Mouse (Mus musculus) layer of hippocampus, postnatal 36 days (tissue): Measurements from ENCODE around the gene Rtn3. TPM values are rescaled to one million over a fixed set of nuclear protein-coding genes. Genes with fewer than 3 reads are reported as not detected.
A peak's percentile ranks its signal among the peaks of the same experiment; 100 is the strongest.

Source experiments
- DNase-seq, 2 experiments: peaks; one replicate each; pipeline ENCODE4 v3.0.0; 2022
- total RNA-seq, 2 experiments: library from RNA; stranded (reverse); gene quantifications; 2 replicates each; pipeline ENCODE4 v1.2.3; 2021

The Rtn3 gene
- total RNA-seq, 2 experiments from 2014 or later = 737 to 795 TPM

DNA sequence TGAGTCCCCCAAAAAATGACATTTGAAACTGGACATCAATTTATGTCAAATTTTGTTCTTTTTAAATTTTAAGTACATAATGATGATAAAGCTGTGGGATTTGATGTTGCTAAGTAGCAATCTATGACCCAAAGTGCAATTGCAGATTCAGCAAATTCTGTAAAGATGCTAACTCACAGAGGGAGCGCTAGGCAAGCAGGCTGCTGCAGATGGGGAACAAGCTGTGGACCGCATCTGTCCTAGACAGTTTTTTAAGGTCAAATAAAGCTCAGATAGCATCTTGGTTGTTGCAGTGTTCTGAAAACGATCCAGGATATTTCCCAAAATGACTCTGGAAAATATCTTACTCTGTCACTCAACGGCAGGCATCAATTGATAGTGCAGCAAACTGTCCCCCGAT, 995 bp upstream of the Rtn3 start:
- peak; percentile 24 to 35 for DNase-seq

DNA sequence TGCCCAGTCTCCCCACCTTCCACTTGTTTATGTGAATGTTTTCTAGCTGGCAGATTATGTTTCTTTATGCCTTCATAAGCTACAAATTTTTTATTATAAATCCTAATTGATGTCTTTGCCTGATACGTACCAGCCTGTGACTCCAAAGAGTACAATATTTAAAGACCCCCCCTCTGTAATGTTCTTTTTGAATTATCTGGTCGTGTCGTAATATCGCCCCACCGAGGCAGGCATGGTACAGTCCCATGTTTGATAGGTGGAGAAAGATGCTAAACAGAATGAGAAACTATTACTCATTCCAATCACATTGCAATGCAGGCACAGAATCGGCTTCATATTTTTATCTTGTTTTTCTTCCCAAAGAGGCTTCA, 416 bp upstream of the Rtn3 start:
- peak in 1 of 2 experiments; percentile 63 for DNase-seq

DNA sequence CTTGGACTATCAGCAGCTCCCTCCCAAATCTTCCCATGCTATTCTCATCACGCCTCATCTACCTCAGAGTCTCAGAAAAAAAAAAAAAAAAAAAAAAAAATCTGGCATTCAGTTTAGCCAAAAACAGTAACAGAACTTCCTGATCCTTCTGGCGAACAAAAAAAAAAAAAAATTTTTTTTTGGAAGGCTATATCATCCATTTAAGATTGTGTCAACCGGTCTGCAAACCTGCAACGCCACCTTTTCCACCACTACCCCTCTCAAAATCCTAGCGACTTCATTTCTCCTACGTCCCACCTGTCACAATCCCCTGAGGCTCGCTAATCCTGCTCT, 849 bp downstream of the Rtn3 start:
- DNase-seq = no peak

DNA sequence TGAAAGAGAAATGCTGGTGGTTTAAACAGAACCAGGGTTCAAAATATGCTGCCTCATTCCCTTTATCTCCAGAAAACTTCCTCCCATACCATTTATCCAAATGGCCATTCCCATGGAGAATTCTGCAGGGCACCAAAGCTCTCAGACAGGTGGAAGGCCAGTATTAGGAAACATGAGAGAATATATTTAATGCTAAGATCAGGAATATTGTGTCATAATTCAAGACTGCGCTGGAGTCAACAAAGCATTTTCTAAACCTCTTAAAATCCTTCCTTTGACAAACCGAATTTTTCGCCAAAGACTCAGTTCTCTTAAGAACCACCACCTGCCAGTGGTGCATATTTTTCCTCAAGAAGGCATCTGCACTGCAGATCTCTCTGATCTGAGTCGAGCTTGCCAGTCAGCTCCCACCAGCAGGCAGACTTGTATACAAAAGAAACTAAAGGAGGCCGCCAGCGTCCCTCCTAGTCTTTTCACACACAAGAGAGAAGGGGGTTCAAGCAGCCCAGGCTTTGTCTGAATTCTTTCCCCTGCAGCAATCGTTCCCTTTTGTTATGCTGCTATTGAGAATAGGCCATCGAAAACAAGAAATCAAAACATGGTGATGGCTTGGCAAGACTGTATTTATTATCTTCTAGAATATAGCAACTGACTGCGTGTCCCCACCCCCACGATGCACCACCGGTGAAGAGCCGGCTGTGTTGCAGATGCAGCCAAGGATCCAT, 1.4 kb downstream of the Rtn3 start:
- peak; percentile 52 to 57 for DNase-seq

DNA sequence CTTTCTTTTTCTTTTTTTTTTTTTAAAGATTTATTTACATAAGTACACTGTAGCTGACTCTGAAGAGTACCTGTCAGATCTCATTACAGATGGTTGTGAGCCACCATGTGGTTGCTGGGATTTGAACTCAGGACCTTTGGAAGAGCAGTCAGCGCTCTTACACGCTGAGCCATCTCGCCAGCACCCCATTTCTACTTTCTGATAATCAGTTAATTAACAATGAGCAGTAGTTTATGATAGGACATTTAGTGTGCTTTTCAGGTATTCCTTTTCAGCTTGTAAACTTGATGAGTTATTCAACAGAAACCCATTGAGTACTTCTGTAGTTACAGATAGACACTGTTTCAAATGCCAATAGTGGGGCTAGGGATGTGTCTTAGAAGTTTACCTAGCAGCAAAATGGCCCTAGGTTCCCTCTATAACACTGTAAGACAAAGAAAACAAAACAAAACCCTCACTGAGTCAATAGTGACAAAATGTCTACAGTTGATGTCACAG, 3.3 kb downstream of the Rtn3 start:
- DNase-seq = no peak

DNA sequence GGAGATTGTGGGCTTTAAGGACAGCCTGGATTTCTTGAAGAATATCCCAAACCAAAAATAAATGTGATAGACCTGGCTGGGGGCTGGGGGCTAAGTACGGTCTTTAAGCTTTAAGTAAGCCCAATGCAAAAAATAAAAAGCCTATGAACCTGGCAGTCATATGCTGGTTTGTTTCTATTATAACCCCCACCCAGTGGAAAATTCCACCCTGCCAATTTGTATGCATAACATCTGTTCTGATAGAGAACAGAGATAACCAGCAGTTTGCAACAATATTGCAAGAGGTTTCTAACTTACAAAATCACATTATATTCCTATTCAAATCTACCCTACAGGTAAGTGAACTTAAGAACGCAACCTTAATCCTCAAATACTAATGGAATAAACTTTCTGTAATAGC, 12.4 kb downstream of the Rtn3 start:
- no peak for DNase-seq

DNA sequence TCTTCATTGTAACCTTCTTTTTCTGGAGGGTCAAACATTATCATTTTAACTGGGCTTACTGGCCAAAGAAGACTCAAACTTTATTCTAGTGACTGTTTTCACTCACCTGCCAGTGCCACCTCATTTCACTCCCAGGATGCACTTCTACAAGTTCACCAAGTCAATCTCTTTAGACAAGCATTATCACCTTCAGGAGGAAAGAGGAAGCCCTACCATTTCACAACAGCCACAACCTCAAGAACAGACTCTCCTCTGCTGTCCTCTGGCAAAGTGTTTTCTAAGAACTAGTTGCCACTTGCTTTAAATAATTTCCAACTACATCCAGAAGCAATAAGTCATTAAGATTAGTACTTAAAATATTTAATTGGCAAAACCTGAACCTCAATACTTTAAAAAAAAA, 15.2 kb downstream of the Rtn3 start:
- no peak for DNase-seq

DNA sequence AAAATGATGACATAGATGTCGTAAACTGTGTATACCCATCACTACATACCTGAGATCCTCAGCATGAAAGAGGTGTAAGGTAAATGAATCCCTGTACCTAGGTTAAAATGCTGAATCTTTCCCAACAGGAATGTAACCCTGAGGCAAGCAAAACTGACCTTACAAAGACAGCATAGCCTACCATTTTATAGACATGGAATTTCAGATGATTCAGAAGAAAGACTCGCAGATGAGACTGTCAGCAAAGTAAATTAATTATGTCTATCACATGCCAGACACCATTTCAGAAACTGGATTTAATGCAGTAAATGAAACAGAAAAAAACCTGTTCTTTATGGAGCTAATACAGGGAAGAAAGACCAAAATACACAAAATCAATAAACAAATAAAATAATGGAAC, 23.7 kb downstream of the Rtn3 start:
- DNase-seq = no peak

DNA sequence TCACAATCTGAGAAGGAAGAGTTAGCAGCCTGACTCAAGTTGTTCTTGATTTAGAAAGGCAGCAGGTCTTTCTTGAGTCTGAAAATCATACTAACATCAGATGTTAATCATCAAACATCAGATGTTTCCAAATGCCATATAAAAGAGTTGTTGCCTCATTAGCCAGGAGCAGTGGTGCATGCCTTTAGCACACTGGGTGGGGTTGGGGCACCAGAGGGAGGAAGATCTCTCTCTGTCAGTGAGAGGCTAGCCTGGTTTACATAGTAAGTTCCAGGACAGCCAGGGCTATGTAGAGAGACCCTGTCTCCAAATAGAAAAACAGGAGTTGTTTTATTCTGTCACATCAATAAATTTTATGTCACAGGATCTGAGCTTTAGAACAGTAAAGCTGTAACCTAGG, 24.2 kb downstream of the Rtn3 start:
- DNase-seq = no peak

DNA sequence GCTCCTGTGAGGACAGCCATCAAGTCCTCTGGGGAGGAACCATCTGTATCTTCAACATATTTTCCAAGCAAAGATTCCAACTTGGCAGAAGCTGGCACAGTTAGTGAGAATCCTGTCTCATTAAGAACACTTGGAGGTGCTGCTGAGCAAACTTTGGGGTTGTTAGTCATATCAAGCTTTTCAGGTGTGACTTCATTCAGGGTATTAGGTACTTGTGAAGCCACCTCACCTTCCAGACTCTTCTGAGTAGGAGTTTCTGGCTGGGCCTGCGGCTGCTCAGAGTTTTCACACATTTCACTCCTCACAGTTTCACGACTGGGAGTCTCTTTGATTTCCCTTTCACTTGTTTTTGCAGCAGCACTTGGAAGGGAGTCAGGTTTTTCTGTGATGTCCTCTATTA, 26.3 kb downstream of the Rtn3 start:
- no peak for DNase-seq

DNA sequence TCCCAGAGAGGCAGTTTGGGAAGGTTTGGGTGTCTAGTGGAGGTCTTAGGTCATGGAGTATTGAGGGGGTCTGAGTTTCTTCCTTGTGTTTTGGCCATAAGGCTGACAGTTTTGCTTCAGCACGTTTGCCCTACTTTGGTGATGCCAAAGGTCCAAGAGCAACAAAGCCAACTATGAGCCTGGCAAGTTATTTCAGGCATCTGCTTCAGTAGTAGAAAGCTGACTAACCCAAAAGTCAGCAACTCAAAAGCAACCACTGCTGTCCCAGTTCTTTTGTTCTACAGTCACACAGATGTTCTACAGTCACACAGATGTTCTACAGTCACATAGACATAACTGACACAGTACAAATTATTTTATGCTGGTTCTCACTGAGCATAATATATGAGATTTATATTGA, 37.5 kb downstream of the Rtn3 start:
- DNase-seq = no peak

DNA sequence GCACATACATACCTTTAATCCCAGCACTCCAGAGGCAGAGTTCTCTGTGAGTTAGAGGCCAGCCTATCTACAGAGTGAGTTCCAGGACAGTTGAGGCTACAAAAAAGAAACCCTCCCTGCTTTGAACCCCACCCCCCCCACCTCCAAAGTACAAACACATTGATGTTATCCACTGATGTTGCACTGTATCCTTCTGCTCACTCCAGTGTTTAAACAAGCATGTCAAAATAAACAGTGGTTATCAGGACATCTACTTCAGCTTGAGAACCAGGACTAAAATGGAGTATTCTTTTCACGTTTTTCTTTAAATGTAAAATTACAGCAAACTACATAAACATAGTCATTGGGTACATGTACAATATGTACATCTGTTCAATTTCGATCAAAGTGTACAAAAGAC, 38.0 kb downstream of the Rtn3 start:
- DNase-seq = no peak

DNA sequence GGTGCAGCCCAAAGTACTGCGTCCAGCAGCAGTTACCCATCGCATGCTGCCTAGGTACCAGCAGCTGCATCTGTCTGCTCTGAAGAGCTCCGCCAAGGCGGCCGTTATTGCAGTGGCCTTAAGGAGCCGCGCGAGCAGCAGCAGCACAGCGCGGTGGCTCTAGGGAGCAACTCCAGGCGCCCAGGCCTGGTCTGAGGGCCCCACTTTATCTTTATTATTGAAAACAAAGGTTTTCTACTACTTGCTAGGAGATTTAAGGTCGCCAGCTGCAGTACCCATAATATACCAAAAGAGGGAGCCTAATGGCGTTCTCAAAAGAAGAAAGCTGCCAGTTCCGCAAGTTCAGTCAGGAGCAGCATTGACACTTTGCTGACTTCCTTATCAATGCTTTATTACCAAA, 41.6 kb downstream of the Rtn3 start:
- DNase-seq = no peak

DNA sequence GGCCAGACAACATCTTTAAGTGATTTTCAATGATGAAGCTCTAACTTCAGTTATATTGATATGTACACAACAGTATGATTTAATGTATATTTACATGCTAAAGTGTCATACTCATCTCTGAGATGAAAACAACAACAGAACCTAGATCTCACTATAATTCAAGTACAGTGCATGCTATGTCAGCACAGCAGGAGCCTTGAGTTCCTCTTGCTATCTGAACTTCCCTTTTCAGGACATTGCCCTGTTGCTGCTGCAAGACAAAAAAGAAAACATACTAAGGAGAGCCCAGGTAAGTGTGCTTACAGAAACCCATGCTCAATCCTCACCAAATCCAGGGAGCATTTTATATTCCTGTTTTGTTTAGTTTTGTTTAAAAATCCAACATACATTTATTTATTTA, 44.8 kb downstream of the Rtn3 start:
- DNase-seq = no peak

DNA sequence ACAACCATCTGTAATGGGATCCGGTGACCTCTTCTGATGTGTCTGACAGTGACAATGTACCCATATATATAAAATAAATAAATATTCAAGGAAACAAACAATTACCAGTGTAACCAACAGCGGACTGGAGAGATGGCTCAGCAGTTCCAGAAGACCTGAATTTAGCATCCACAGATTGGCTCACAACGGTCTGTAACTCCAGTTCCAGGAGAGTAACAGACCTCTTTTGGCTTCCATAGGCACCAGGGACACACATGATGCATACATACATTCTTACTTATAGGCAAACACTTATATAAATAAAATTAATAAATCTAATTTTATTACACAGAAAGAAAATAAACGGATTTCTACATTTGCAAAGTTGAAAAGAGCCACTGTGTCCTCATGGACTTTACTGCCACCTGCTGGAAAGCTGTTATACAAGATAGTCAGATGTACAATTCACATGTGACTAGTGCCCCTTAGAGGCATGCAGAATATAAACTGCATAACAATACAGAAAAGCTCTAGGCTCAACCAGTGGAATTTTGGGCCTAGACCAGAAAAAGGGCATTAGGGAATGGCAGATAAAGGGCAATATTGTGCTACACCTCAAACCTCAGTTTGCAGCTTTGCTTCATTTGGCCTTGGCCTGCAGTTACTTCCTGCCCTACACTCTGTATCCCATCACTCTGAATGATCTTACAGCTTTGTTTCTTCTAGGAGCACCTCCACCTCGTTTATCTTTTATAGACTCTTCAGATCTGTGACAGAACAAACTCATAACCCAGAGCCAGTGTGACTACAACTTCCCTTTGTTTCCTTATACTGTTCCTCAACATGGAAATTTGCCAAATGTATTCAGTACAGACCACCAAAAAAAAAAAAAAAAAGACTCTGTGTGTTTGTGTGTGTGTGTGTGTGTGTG, 46.8 kb downstream of the Rtn3 start:
- DNase-seq = no peak

DNA sequence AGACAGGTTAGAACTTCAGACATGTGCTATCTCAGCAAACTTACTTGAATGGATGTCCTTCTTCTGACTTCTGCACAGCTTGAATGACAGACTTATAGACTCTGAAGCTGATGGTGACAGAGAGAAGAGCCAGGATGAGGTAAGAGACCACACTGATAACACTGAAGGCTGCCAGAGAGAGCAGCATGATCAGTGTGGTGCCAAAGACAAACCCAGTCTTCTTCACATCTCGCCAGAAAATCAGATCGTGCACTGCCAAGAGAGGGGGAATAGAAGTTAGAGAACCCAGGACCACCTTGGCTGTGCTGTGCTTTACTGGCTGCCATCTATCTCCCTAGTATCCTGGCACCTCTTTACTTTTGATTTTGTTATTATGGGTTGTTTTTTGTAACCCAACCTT, 48.2 kb downstream of the Rtn3 start:
- no peak for DNase-seq

DNA sequence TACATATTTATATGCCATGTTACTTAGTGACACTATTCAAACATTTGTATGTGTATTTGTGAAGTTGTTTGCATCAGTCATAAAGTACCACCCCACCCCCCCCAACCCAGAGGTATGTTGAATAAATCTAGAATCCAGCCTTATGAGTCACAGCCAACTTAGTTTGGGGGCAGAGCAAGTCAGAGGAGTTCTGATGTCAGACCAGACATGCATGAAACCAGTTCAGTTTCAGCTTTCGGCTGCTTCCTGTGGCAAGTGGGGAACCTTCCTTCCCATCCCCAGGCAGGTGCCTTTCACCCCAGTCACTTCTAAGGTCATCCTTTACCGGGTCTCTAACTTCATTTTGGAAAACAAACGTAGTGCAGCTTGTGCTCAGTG, 57.7 kb downstream of the Rtn3 start:
- DNase-seq = no peak

DNA sequence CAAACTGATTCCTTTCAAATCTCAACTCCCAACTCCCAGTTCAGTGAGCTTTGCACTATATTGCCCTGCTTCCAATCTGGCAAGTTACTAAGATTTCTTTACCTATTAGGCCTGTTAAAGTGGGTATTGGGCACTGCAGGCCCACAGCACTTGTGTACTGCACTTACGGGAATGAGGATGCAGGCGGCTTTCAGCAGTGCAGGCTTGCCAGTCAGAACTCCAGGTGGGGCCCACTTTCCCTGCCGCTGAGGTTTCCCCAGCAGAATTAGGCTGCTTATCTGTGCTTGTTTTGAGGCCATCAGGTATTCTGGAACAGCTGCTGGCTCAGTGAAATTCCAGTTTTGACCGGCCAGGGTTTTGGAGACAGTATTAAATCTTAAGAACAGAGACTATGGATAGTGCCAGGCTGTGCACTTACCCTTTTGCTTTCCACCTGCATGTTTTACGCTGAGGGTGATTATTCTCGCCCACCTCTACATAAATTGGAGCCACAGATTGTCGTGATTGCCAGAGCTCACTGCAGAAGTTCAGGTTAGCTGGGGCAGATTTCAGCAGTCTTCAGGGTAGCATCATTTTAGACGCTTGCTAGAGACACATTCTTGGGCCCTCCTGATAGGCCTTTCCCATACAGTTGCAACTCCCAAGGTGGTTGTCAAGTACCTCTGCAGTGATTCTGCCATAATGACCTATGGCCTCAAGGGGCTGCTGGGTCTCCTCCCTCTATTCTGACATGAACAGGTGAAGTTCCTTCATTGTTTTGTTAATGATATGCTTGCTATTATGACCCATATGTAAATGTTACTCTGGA, 58.3 kb downstream of the Rtn3 start:
- no peak for DNase-seq

DNA sequence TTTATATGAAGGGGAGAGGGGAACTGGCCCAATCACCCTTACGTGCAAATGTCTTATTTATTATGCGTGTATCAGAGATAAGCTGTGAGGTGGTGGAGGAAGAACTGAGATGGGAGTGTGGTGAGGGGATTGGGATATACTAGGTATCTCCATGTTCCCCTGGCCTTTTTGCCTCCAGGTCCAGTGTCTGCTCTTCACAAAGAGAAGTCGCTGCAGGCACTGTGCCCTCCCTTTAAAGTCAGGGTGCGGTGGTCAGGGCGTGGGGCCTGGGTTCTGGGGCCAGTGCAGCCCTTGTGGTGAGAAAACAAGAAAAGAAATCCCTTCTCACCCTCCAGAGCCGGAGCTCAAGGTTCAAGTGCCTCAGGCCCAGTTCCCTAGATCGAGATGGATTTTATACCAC, 59.0 kb downstream of the Rtn3 start:
- DNase-seq = no peak

DNA sequence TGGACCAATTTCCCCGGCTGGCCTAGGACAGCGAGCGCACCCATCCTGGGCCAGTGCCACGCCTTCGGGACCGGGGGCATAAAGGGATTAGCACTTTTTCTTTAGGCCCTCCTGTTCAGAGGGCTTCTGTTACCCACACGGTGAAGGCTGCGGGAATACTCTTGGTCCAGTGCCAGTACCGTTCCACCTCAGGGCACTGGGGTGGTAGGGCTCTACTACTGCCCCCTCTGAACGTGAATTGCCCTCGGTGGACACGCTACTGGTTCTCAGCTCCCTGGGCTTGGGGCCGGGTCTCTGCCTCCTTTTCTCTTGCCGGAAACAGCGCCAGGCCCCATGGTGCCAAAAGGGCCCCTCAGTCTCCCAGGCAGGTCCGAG, 59.4 kb downstream of the Rtn3 start:
- DNase-seq = no peak

DNA sequence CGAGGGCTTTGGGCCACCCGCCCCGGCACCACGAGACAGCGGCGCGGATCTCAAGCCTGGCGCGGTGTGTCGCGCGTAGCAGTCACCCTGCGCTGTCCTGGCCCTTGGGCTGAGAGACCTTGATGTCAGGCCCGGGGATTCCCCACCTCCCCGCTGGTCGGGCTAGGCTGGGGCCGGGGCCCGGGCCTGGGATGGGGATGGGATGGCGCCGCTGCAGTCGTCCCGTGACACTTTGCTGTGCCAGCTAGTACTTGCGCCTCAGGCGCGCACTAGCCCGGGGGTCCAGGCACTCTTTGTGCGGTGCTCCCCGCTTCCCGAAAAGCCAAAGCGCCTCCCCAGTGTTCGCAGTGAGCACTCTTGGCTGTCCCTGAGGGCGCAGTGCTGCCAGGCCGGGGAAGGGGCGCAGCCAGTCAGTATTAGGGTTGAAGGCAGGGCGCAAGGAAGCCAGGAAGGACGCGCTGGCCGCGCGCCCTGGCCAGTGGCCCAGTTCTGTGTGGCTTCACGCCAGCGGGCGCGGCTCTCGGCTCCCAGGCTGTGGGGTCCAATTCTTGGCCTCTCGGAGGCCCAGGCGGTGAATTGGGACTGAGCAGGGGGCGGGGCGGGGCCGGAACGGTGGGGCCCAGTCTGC, 59.9 kb downstream of the Rtn3 start:
- peak; percentile 84 to 85 for DNase-seq

DNA sequence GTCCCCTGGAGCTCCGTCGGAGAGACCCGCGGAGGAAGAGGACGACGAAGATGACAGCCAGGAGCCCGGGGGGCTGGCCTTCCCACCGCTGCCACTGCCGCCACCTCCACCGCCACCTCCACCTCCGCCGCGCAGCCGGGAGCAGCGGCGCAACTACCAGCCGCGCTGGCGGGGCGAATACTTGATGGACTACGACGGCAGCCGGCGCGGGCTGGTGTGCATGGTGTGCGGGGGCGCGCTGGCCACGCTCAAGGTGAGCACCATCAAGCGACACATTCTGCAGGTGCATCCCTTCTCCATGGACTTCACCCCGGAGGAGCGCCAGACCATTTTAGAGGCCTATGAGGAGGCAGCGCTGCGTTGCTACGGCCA, 60.4 kb downstream of the Rtn3 start:
- DNase-seq = no peak
